Mouse (Mus musculus) small intestine, adult 2 months (tissue): ENCODE measurements around the gene Gm17662. TPM values are rescaled to one million over a fixed set of nuclear protein-coding genes. Genes with fewer than 3 reads are reported as not detected.

ENCODE experiments used
- H3K27ac ChIP-seq: fragments of 200-500 bp; 2 replicates; pipeline ENCODE4 v1.5.1; 2012; ENCODE audit warnings: low read depth, low read length, control low read depth, inconsistent platforms; ENCODE audit not compliant: insufficient read depth
- H3K27me3 ChIP-seq: fragments of 200-500 bp; 2 replicates; pipeline ENCODE4 v1.6.1; 2012; ENCODE audit warnings: mild to moderate bottlenecking, moderate library complexity, low read length, inconsistent platforms; ENCODE audit not compliant: control insufficient read depth, insufficient read depth
- H3K36me3 ChIP-seq: fragments of 200-500 bp; 2 replicates; pipeline ENCODE4 v1.6.1; 2012; ENCODE audit warnings: mild to moderate bottlenecking, low read length, control low read depth, inconsistent platforms; ENCODE audit not compliant: control insufficient read depth, insufficient read depth
- H3K4me1 ChIP-seq: fragments of 200-500 bp; 2 replicates; pipeline ENCODE4 v1.6.1; 2012; ENCODE audit warnings: low read length, inconsistent platforms, mixed read lengths; ENCODE audit not compliant: control insufficient read depth, insufficient read depth, insufficient read length
- H3K4me3 ChIP-seq: fragments of 200-500 bp; 2 replicates; pipeline ENCODE4 v1.5.1; 2012; ENCODE audit warnings: low read depth, mild to moderate bottlenecking, control low read depth, inconsistent platforms, low read length, moderate library complexity
- CTCF ChIP-seq: fragments of 200-500 bp; IDR thresholded peaks from 2 replicates; pipeline ENCODE4 v1.5.1; 2012; ENCODE audit warnings: low read depth, mild to moderate bottlenecking, control low read depth, inconsistent platforms, low read length, moderate library complexity, mixed read lengths; ENCODE audit not compliant: insufficient replicate concordance, insufficient read length; ENCODE audit errors: extremely low read depth
- POLR2A ChIP-seq: fragments of 200-500 bp; IDR thresholded peaks from 2 replicates; pipeline ENCODE4 v1.6.1; 2012; ENCODE audit warnings: low read depth, mild to moderate bottlenecking, control low read depth, inconsistent platforms, low read length, moderate library complexity
- WGBS: fragments of 180-500 bp; shearing (Covaris S2); methylation state at CpG from one replicate; pipeline ENCODE4 v1.1.7; 2018; 5-methylcytosine and 5-hydroxymethylcytosine counted together
- polyA plus RNA-seq: library from polyadenylated mRNA; depleted of rRNA; stranded (reverse); fragments of >200 nt; gene quantifications from 2 replicates; pipeline ENCODE4 v1.2.3, GENCODE M21; 2012; rRNA removed

Gm17662 gene
- not detected in 2 replicates for polyA plus RNA-seq

DNA sequence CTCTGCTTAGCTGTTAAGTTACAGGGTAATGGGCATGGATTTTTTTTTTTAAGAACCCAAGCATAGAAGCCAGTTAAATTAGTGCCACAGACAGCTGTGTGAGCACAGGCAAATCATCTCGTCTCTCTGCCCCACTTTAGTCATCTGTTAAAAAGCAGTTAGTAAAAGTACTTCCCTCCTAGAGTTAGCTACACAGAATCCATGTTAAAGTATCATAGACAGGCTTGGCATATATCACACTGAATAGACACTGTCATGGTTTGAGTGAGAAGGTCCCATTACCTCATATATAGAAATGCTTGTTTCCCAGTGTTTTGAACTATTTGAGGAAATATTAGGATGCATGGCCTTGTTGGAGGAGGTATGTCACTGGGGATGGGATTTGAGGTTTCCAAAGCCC is at the start of gene Gm17662:
Gene Gm17662, plus strand, starts transcription at position 301 of the 400 bp plus-strand sequence.
- no peaks in the 10 kb centered on the region for H3K27me3 ChIP-seq
- no peaks in the 10 kb centered on the region for H3K4me1 ChIP-seq
- no peaks in the 10 kb centered on the region for H3K36me3 ChIP-seq
- 82% methylated on average over 1 of the region's 1 CpGs for WGBS
- no peak within 1 kb of the TSS for H3K4me3 ChIP-seq
- TF ChIP-seq POLR2A (no peak), CTCF (no peak)
- no peak within 1 kb of the TSS for H3K27ac ChIP-seq

DNA sequence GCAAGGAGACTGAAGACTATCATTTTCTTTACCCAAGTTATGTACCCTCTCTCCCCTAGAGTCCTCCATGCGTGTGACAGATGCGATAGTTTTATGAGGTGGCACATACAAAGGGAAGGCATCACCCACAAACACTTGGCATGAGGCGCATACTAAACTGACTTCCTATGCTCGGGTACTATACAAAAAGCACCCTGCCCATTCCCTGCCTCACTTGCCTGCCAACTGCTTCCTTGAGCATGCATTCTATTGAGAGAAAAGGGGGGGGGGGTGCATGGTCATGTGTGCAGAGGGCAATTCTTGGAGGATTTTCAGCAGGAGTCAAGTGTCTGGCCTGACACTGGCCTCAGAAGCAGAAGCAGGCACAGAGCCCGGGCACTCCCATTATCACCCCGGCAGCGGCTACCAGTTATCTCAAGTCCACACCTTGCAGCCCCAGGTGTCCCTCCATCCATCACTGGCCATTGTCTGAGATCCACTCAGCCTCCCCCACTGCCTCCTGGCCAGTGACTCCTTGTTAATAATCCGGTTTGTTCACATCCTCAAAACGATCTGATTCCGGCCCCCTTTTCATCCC is 46.3 kb upstream of the Gm17662 start:
- H3K4me1 ChIP-seq: no peaks in the 10 kb centered on the region
- no peak overlapping the region for H3K27ac ChIP-seq
- no peaks in the 10 kb centered on the region for H3K27me3 ChIP-seq
- no peak overlapping the region for H3K4me3 ChIP-seq
- 60% methylated on average over 10 of the region's 10 CpGs for WGBS
- TF ChIP-seq POLR2A: no peak
- no peak for TF ChIP-seq CTCF
- no peaks in the 10 kb centered on the region for H3K36me3 ChIP-seq

DNA sequence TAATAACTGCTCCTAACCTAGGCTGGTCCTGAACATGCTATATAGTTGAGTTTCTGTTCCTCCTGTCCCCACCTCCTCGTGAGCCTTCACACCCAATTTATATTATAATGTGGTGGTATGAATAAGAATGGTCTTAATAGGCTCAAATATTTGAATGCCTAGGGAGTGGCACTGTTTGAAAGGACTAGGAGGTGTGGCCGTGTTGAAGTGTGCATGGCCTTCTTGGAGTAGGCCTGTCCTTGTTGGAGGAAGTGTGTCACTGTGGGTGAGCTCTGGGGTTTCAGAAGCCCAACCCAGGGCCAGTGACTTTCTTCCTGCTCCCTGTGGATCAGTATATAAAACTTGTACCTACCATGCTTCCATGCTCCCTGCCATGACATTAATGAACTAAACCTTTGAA is 43.5 kb upstream of the Gm17662 start:
- no peaks in the 10 kb centered on the region for H3K36me3 ChIP-seq
- 80% methylated on average over 2 of the region's 2 CpGs for WGBS
- H3K4me3 ChIP-seq: no peak overlapping the region
- no peaks in the 10 kb centered on the region for H3K4me1 ChIP-seq
- H3K27me3 ChIP-seq: no peaks in the 10 kb centered on the region
- TF ChIP-seq CTCF (no peak), POLR2A (no peak)
- H3K27ac ChIP-seq: no peak overlapping the region

GRCm38 (mm10) chr4:104816519-104817232 is 40.5 kb upstream of the Gm17662 start:
- H3K4me1 ChIP-seq: no peaks in the 10 kb centered on the region
- TF ChIP-seq CTCF (no peak), POLR2A (no peak)
- H3K36me3 ChIP-seq: no peaks in the 10 kb centered on the region
- no peak overlapping the region for H3K27ac ChIP-seq
- no peak overlapping the region for H3K4me3 ChIP-seq
- H3K27me3 ChIP-seq: no peaks in the 10 kb centered on the region
- 60% methylated on average over 4 of the region's 4 CpGs for WGBS

GRCm38 (mm10) chr4:104817509-104817908 is 39.6 kb upstream of the Gm17662 start:
- Histone ChIP-seq H3K4me3 (no peak overlapping the region), H3K27ac (no peak overlapping the region), H3K27me3 (no peaks in the 10 kb centered on the region), H3K4me1 (no peaks in the 10 kb centered on the region), H3K36me3 (no peaks in the 10 kb centered on the region)
- WGBS: 72% methylated on average over 2 of the region's 2 CpGs
- TF ChIP-seq CTCF: no peak
- no peak for TF ChIP-seq POLR2A

GRCm38 (mm10) chr4:104818986-104819385 is 38.1 kb upstream of the Gm17662 start:
- peaks cover 6% of the 10 kb centered on the region; the same call in 1 of the 2 replicates for H3K4me1 ChIP-seq
- H3K36me3 ChIP-seq: no peaks in the 10 kb centered on the region
- H3K4me3 ChIP-seq: no peak overlapping the region
- 62% methylated on average over 4 of the region's 4 CpGs for WGBS
- H3K27ac ChIP-seq: no peak overlapping the region
- H3K27me3 ChIP-seq: no peaks in the 10 kb centered on the region
- no peak for TF ChIP-seq POLR2A
- TF ChIP-seq CTCF: no peak

- Histone ChIP-seq H3K36me3 (no peaks in the 10 kb centered on the region), H3K4me1 (peaks cover 9% of the 10 kb centered on the region; the same call in 1 of the 2 replicates), H3K27ac (no peak overlapping the region), H3K27me3 (no peaks in the 10 kb centered on the region), H3K4me3 (no peak overlapping the region)
- 70% methylated on average over 4 of the region's 4 CpGs for WGBS
- TF ChIP-seq POLR2A (no peak), CTCF (no peak)
Observed at GRCm38 (mm10) chr4:104819891-104820290, 37.2 kb upstream of the Gm17662 start.
